Mouse (Mus musculus) bone marrow macrophage, adult 2 months (primary cell): ENCODE measurements around the gene Pvalb.

Source experiments
- CTCF ChIP-seq: IDR thresholded peaks from 2 replicates; pipeline ENCODE4 v1.5.1; 2012; ENCODE audit warnings: low read depth, mild to moderate bottlenecking, low read length, moderate library complexity
- POLR2A ChIP-seq: IDR thresholded peaks from 2 replicates; pipeline ENCODE4 v1.6.1; 2012; ENCODE audit warnings: mild to moderate bottlenecking, low read depth, low read length, borderline replicate concordance

DNA sequence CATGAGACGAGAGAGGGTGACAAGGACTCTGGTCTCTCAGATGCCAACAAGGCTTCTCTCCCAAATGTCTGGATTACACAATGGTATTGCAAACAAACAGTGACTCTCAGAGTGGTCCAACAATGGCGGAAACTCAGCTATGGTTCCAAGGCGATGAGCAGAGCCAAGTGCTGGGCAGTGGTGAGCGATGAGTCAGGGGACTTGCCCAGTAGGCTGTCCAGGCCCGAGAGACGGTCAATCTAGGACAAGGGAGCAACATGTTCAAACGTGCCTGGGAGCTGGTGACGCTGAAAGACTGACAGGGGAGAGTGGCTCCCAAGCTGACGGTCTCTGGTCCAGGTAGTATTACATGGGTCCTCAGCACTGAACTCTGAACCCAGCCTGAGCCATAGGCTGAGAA lies 9.1 kb upstream of the Pvalb start:
- TF ChIP-seq POLR2A: no peak
- TF ChIP-seq CTCF: no peak
